Mouse (Mus musculus): ENCODE measurements around the gene Zbtb38. TPM values are rescaled to one million over a fixed set of nuclear protein-coding genes. Genes with fewer than 3 reads are reported as not detected.
A peak's percentile ranks its signal among the peaks of the same experiment; 100 is the strongest.

Gene Zbtb38
- 32.9 and 34.2 TPM in 2 replicates for polyA plus RNA-seq (2014; fragmentation: Nextera tagmentation; extraction: Ambion mirVana)

DNA sequence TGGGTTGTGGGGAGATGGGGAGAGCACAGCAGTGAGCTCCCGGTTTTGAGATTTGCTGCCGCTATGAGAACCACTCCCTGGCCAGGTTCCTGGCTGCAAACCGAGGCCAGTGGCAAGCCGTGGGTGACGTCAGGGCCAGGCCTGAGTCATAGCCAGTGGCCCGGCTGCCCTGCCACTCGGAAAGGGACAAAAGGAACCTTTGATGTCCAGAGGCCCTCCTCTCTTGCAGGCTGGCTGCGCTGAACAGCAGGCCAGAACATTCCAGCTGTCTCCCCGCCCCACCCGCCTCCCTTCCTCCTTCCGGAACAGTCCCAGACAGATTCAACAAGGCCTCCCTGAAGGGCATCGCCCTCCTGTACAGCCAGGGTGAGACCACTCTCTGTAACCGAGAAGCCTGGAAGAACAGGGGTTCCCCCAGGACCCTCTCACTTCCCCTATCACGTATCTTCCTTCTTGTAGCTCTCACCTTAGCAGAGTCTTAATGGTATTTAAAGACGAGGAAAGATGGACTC lies at the start of gene Zbtb38:
Gene Zbtb38, minus strand, starts transcription at position 229 of the 512 bp plus-strand sequence.
- peaks cover 12% of the 10 kb centered on the region for H3K36me3 ChIP-seq (ENCODE audit: control insufficient read depth, insufficient read depth, low read length)
- no peaks in the 10 kb centered on the region for H3K27me3 ChIP-seq (ENCODE audit: control insufficient read depth, insufficient read depth, low read length)
- 21% methylated on average over 15 of the region's 15 CpGs for WGBS
- peak within 1 kb of the TSS; percentile 79 to 88 for H3K27ac ChIP-seq (replicated peaks in 1 of 2; ENCODE audit: control insufficient read depth in 1 of 2, insufficient read depth in 1 of 2, low read depth in 2 of 2, low read length in 2 of 2)
- H3K9me3 ChIP-seq (ENCODE audit: control insufficient read depth, low read length), result peaks cover 2% of the 10 kb centered on the region; the same call in 1 of the 2 replicates
- H3K4me2 ChIP-seq (ENCODE audit: low read length), result peak within 1 kb of the TSS; percentile 50
- peak; percentile 84 for ATAC-seq (ENCODE audit: insufficient number of reproducible peaks, insufficient read depth, low FRiP score, low read depth)
- H3K4me3 ChIP-seq (ENCODE audit: control insufficient read depth in 1 of 2, insufficient read depth in 1 of 2, low read depth in 1 of 2, low read length in 2 of 2), result peak within 1 kb of the TSS; percentile 6 to 20; a peak in 3 of 4 replicates
- peak within 1 kb of the TSS; percentile 42 for H3K9ac ChIP-seq (ENCODE audit: low read length)
- H3K4me1 ChIP-seq (ENCODE audit: control insufficient read depth in 2 of 2, insufficient read depth in 2 of 2, low read length in 2 of 2), result peaks cover 19 to 24% of the 10 kb centered on the region in 2 experiments

GRCm38 (mm10) chr9:96800131-96800825 lies 47.6 kb upstream of the Zbtb38 start:
- peaks cover 2 to 7% of the 10 kb centered on the region in 2 experiments; a peak in 3 of 4 replicates for H3K4me1 ChIP-seq (ENCODE audit: control insufficient read depth in 2 of 2, insufficient read depth in 2 of 2, low read length in 2 of 2)
- 21% methylated on average over 5 of the region's 5 CpGs for whole genome bisulfite sequencing
- no peaks in the 10 kb centered on the region for H3K36me3 ChIP-seq (ENCODE audit: control insufficient read depth, insufficient read depth, low read length)
- ATAC-seq (ENCODE audit: insufficient number of reproducible peaks, insufficient read depth, low FRiP score, low read depth), result no peak
- H3K4me2 ChIP-seq (ENCODE audit: low read length), result no peak overlapping the region
- no peak overlapping the region for H3K4me3 ChIP-seq (ENCODE audit: control insufficient read depth in 1 of 2, insufficient read depth in 1 of 2, low read depth in 1 of 2, low read length in 2 of 2)
- no peak overlapping the region for H3K27ac ChIP-seq (replicated peaks in 1 of 2; ENCODE audit: control insufficient read depth in 1 of 2, insufficient read depth in 1 of 2, low read depth in 2 of 2, low read length in 2 of 2)
- H3K27me3 ChIP-seq (ENCODE audit: control insufficient read depth, insufficient read depth, low read length), result no peaks in the 10 kb centered on the region
- H3K9ac ChIP-seq (ENCODE audit: low read length), result no peak overlapping the region
- no peaks in the 10 kb centered on the region for H3K9me3 ChIP-seq (ENCODE audit: control insufficient read depth, low read length)

DNA sequence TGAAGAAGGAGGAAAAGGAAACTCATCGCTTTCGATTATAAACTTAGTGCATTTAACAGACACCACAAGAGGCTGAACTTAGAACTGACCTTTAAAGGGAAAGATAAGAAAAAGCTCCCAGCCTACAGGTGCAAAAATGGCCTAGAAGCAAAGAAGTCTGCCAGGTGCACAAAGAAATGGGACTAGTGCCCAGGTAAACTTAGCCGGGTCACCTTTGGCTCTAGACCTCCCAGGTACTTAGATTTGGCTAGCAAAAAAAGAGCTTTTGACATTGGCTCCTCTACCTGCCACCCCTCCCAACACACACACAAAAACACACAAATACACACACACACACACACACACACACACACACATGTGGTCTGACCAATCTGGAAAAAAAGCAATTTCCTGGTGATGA lies 44.7 kb upstream of the Zbtb38 start:
- H3K9ac ChIP-seq (ENCODE audit: low read length), result no peak overlapping the region
- no peak overlapping the region for H3K4me3 ChIP-seq (ENCODE audit: control insufficient read depth in 1 of 2, insufficient read depth in 1 of 2, low read depth in 1 of 2, low read length in 2 of 2)
- H3K27me3 ChIP-seq (ENCODE audit: control insufficient read depth, insufficient read depth, low read length), result no peaks in the 10 kb centered on the region
- no peak overlapping the region for H3K4me2 ChIP-seq (ENCODE audit: low read length)
- H3K36me3 ChIP-seq (ENCODE audit: control insufficient read depth, insufficient read depth, low read length), result no peaks in the 10 kb centered on the region
- H3K27ac ChIP-seq (replicated peaks in 1 of 2; ENCODE audit: control insufficient read depth in 1 of 2, insufficient read depth in 1 of 2, low read depth in 2 of 2, low read length in 2 of 2), result no peak overlapping the region
- WGBS, result 93% methylated on average over 3 of the region's 3 CpGs
- peaks cover 3 to 13% of the 10 kb centered on the region in 2 experiments; a peak in 3 of 4 replicates for H3K4me1 ChIP-seq (ENCODE audit: control insufficient read depth in 2 of 2, insufficient read depth in 2 of 2, low read length in 2 of 2)
- ATAC-seq (ENCODE audit: insufficient number of reproducible peaks, insufficient read depth, low FRiP score, low read depth), result no peak
- no peaks in the 10 kb centered on the region for H3K9me3 ChIP-seq (ENCODE audit: control insufficient read depth, low read length)

- Histone ChIP-seq H3K9ac (ENCODE audit: low read length) (peak overlapping the region; percentile 69), H3K27me3 (ENCODE audit: control insufficient read depth, insufficient read depth, low read length) (no peaks in the 10 kb centered on the region), H3K4me3 (ENCODE audit: control insufficient read depth in 1 of 2, insufficient read depth in 1 of 2, low read depth in 1 of 2, low read length in 2 of 2) (peak overlapping the region; percentile 39 to 44), H3K4me2 (ENCODE audit: low read length) (peak overlapping the region; percentile 70), H3K9me3 (ENCODE audit: control insufficient read depth, low read length) (no peaks in the 10 kb centered on the region), H3K27ac (replicated peaks in 1 of 2; ENCODE audit: control insufficient read depth in 1 of 2, insufficient read depth in 1 of 2, low read depth in 2 of 2, low read length in 2 of 2) (peak overlapping the region; percentile 45 to 57; a peak in 3 of 4 replicates), H3K4me1 (ENCODE audit: control insufficient read depth in 2 of 2, insufficient read depth in 2 of 2, low read length in 2 of 2) (peaks cover 3 to 13% of the 10 kb centered on the region in 2 experiments; a peak in 3 of 4 replicates), H3K36me3 (ENCODE audit: control insufficient read depth, insufficient read depth, low read length) (no peaks in the 10 kb centered on the region)
- WGBS, result 7% methylated on average over 10 of the region's 10 CpGs
- peak; percentile 60 for ATAC-seq (ENCODE audit: insufficient number of reproducible peaks, insufficient read depth, low FRiP score, low read depth)
These were observed 42.8 kb upstream of the Zbtb38 start for GRCm38 (mm10) chr9:96795399-96795928.

- Histone ChIP-seq H3K27ac (replicated peaks in 1 of 2; ENCODE audit: control insufficient read depth in 1 of 2, insufficient read depth in 1 of 2, low read depth in 2 of 2, low read length in 2 of 2) (no peak overlapping the region), H3K9me3 (ENCODE audit: control insufficient read depth, low read length) (no peaks in the 10 kb centered on the region), H3K27me3 (ENCODE audit: control insufficient read depth, insufficient read depth, low read length) (no peaks in the 10 kb centered on the region), H3K4me1 (ENCODE audit: control insufficient read depth in 2 of 2, insufficient read depth in 2 of 2, low read length in 2 of 2) (peaks cover 3 to 13% of the 10 kb centered on the region in 2 experiments; a peak in 3 of 4 replicates), H3K4me2 (ENCODE audit: low read length) (no peak overlapping the region), H3K36me3 (ENCODE audit: control insufficient read depth, insufficient read depth, low read length) (no peaks in the 10 kb centered on the region), H3K4me3 (ENCODE audit: control insufficient read depth in 1 of 2, insufficient read depth in 1 of 2, low read depth in 1 of 2, low read length in 2 of 2) (no peak overlapping the region), H3K9ac (ENCODE audit: low read length) (no peak overlapping the region)
- whole genome bisulfite sequencing, result 97% methylated on average over 2 of the region's 2 CpGs
- no peak for ATAC-seq (ENCODE audit: insufficient number of reproducible peaks, insufficient read depth, low FRiP score, low read depth)
These were observed 42.0 kb upstream of the Zbtb38 start for GRCm38 (mm10) chr9:96794601-96795000.

DNA sequence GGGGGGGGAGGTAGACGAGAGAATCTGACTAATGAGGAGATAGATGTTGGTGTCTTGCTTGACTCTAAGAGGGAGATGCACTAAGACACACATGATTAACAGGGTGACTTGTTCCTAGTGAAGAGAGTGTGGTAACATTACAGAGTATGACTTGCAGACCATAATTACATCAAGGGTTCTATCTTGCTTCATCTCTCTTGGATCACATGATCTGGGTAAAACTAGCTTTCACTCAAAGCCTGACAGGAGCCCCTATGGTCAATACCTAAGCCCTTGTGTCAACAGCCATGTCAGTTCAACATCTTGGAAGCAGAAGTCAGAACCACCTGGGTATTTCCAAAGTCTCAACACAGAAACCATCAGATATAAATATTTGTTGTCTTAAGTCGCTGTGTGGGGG lies 39.9 kb upstream of the Zbtb38 start:
- no peak overlapping the region for H3K27ac ChIP-seq (replicated peaks in 1 of 2; ENCODE audit: control insufficient read depth in 1 of 2, insufficient read depth in 1 of 2, low read depth in 2 of 2, low read length in 2 of 2)
- peaks cover 3 to 13% of the 10 kb centered on the region in 2 experiments; a peak in 3 of 4 replicates for H3K4me1 ChIP-seq (ENCODE audit: control insufficient read depth in 2 of 2, insufficient read depth in 2 of 2, low read length in 2 of 2)
- H3K27me3 ChIP-seq (ENCODE audit: control insufficient read depth, insufficient read depth, low read length), result no peaks in the 10 kb centered on the region
- H3K4me2 ChIP-seq (ENCODE audit: low read length), result no peak overlapping the region
- ATAC-seq (ENCODE audit: insufficient number of reproducible peaks, insufficient read depth, low FRiP score, low read depth), result no peak
- WGBS, result 76% methylated on average over 2 of the region's 2 CpGs
- no peaks in the 10 kb centered on the region for H3K36me3 ChIP-seq (ENCODE audit: control insufficient read depth, insufficient read depth, low read length)
- H3K9ac ChIP-seq (ENCODE audit: low read length), result no peak overlapping the region
- H3K4me3 ChIP-seq (ENCODE audit: control insufficient read depth in 1 of 2, insufficient read depth in 1 of 2, low read depth in 1 of 2, low read length in 2 of 2), result no peak overlapping the region
- no peaks in the 10 kb centered on the region for H3K9me3 ChIP-seq (ENCODE audit: control insufficient read depth, low read length)

- ATAC-seq (ENCODE audit: insufficient number of reproducible peaks, insufficient read depth, low FRiP score, low read depth), result no peak
- H3K27ac ChIP-seq (replicated peaks in 1 of 2; ENCODE audit: control insufficient read depth in 1 of 2, insufficient read depth in 1 of 2, low read depth in 2 of 2, low read length in 2 of 2), result no peak overlapping the region
- H3K36me3 ChIP-seq (ENCODE audit: control insufficient read depth, insufficient read depth, low read length), result no peaks in the 10 kb centered on the region
- H3K4me1 ChIP-seq (ENCODE audit: control insufficient read depth in 2 of 2, insufficient read depth in 2 of 2, low read length in 2 of 2), result peaks cover 4 to 8% of the 10 kb centered on the region in 2 experiments; a peak in 3 of 4 replicates
- H3K9ac ChIP-seq (ENCODE audit: low read length), result no peak overlapping the region
- no peaks in the 10 kb centered on the region for H3K9me3 ChIP-seq (ENCODE audit: control insufficient read depth, low read length)
- no peaks in the 10 kb centered on the region for H3K27me3 ChIP-seq (ENCODE audit: control insufficient read depth, insufficient read depth, low read length)
- 37% methylated on average over 4 of the region's 4 CpGs for WGBS
- no peak overlapping the region for H3K4me2 ChIP-seq (ENCODE audit: low read length)
- no peak overlapping the region for H3K4me3 ChIP-seq (ENCODE audit: control insufficient read depth in 1 of 2, insufficient read depth in 1 of 2, low read depth in 1 of 2, low read length in 2 of 2)
These were observed 37.9 kb upstream of the Zbtb38 start for GRCm38 (mm10) chr9:96790389-96791007.
